Mouse (Mus musculus) Muller cell, postnatal 12 days (primary cell): ENCODE data around the gene Ddx11.

Source experiments
- DNase-seq: peaks from one replicate; pipeline ENCODE4 v3.0.0-alpha.2; 2015; ENCODE audit errors: inconsistent ontology term

Gene Ddx11

GRCm38 (mm10) chr17:66123066-66123815 is at the start of gene Ddx11:
TSS of gene Ddx11 (plus strand) at chr17:66123520.
- peak; percentile 91 for DNase-seq

DNA sequence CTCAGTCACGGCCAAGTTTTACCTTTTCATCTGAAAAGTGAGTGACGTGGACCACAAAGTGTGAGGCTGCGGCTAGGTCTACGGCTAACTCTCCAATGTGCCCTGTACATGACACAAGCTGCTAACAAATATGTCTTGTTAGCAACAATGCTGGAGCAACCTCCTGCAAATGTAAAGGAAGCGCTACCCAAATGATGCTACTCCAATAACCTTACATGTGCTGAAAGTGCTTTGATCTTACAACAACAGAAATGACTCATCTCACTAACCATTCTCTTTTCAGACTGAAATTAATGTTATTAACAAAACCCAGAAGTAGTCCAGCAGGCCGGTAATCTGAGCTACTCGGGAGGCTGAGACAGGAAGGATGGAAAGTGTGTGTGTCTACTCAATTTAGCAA is 49.3 kb upstream of the Ddx11 start:
- no peak for DNase-seq

- no peak for DNase-seq
These were observed 47.5 kb upstream of the Ddx11 start for GRCm38 (mm10) chr17:66075827-66076173.

GRCm38 (mm10) chr17:66076174-66076927 is 47.0 kb upstream of the Ddx11 start:
- DNase-seq: peak; percentile 48

GRCm38 (mm10) chr17:66076934-66077333 is 46.4 kb upstream of the Ddx11 start, which contains the start of gene Ankrd12:
TSS of gene Ankrd12 (minus strand) at chr17:66077089.
- peak; percentile 97 for DNase-seq

- no peak for DNase-seq
These were observed 45.9 kb upstream of the Ddx11 start for GRCm38 (mm10) chr17:66077437-66077850.

- DNase-seq: no peak
These were observed 38.8 kb upstream of the Ddx11 start for GRCm38 (mm10) chr17:66084486-66084885.

- no peak for DNase-seq
These were observed 38.3 kb upstream of the Ddx11 start for GRCm38 (mm10) chr17:66085038-66085437.

- no peak for DNase-seq
These were observed 33.1 kb upstream of the Ddx11 start for GRCm38 (mm10) chr17:66090251-66090650.

GRCm38 (mm10) chr17:66091392-66091791 is 31.9 kb upstream of the Ddx11 start:
- DNase-seq: no peak

DNA sequence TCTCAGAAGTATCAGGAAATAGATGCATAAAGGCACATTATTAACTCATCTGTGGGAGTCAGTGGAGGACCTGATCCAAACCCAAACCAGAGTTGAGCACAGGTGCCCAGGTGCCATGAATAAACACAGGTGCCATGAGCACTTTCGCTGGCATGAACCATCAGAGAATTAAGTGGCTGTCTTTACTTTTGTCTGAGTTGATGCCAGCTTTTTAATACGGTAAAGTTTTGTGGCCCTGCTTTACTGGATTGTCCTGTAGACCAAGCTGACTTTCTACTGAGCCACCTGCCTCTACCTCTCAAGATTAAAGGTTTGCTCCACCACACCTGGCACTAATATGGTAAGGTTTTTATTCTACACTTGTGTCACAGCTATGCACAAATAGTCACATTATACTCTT is 31.3 kb upstream of the Ddx11 start:
- no peak for DNase-seq

GRCm38 (mm10) chr17:66092664-66093063 is 30.7 kb upstream of the Ddx11 start:
- no peak for DNase-seq

- no peak for DNase-seq
These were observed 22.5 kb upstream of the Ddx11 start for GRCm38 (mm10) chr17:66100566-66101379.

GRCm38 (mm10) chr17:66101380-66102330 is 21.7 kb upstream of the Ddx11 start, which contains the start of gene Ndufv2:
TSS of gene Ndufv2 (minus strand) at chr17:66101559.
- peak; percentile 99 for DNase-seq

DNA sequence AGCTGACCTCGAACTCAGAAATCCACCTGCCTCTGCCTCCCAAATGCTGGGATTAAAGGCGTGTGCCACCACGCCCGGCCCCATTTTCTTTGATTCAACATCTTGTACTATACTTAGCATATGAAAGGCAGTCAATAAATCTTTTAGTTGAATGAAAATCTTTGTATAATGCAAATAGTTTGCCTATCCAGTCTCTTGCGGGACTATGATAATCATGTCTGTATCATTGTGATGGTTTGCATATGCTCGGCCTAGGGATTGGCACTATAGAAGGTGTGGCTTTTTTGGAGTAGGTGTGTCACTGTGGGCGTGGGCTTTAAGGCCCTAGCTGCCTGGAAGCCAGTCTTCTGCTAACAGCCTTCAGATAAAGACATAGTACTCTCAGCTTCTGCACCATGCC is 19.2 kb upstream of the Ddx11 start:
- DNase-seq: no peak

DNA sequence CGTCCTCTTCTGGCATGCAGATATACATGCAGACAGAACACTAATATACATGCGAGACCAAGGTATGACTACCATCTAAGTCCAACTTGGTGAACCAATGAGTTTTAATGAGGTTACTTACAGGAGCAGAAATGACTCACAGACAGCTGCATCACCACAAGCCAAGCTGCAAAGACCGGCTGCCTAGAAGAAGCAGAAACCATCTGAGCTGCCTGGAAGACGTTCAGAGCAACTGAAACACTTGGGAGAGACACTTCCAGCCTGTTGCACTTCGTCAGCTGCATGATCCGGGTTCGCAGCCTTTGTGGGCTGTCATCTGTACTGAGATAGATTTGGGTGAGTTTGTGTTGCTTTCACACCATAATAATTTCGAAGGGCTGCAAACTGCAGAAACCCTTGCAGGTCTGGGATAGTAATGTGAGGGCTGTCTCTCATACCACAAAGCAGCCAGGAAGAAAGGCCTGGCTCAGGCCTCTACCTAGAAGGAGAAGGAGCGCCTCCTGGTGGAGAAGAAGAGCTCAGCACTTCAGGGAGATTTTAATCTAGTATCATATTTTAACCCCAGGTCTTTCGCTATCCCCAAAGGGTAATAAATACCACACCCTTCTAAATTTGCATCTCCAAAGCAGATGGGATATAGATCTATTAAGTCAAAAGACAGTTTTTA is 16.6 kb upstream of the Ddx11 start:
- DNase-seq: peak; percentile 24

GRCm38 (mm10) chr17:66107466-66107865 is 15.9 kb upstream of the Ddx11 start:
- no peak for DNase-seq

DNA sequence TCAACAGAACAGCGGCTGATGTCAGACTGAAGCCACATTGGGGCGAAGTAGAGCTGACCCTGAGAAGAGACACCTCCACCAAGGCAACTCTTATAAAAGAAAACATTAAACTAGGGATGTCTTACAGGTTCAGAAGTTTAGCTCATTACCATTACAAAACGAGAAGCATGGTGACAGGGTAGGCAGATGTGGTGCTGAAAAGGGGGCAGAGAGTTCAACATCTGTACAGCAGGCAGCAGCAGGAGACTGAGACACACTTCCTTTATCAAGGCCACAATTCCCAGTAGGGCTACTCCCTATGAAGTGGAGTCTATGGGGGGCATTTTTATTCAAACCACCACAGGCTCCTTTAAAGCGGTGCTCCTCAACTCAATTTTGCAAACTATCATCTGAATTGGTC is 15.1 kb upstream of the Ddx11 start:
- no peak for DNase-seq

GRCm38 (mm10) chr17:66110746-66111145 is 12.6 kb upstream of the Ddx11 start:
- DNase-seq: no peak

DNA sequence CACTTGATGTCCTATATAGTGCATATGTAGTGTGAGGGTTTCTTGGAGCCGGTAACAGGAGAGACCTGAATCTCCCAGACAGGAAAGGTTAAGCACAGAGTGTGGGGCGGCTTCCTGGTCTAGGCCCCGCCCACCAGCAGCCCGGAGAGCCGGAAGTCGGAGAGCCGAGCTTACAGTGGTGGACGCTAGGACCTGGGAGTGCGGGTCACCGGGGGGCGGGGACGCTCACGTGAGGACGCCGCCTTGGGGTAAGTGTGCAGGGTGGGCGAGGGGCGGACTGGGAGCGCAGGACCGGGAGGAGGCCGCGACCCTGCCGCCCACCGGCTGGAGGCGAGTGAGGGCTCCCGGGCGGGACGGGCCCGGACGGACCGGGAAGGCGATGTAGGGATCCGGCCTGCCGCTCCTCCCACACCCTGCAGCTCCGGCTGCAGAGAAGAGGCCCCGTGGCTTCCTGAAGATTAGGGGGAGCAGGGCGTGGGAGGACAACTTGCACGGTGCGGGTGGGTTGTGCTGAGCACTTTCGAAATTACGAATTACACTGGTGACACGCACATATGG is 11.8 kb upstream of the Ddx11 start, which contains the start of gene Washc1:
Washc1 (plus strand) TSS at position 144 of the 558 bp plus-strand sequence.
- peak; percentile 91 for DNase-seq
